Mouse (Mus musculus) forebrain, embryonic 14.5 days (tissue): ENCODE data around the gene Olfr735. TPM values are rescaled to one million over a fixed set of nuclear protein-coding genes. Genes with fewer than 3 reads are reported as not detected.

Experiments used
- polyA plus RNA-seq: library from polyadenylated mRNA; unstranded; fragments of >200 nt; fragmentation: Nextera tagmentation; extraction: Ambion mirVana; gene quantifications from 2 replicates; pipeline ENCODE4 v1.2.1, GENCODE M21; 2014

Gene Olfr735
- polyA plus RNA-seq, 1 experiment from 2014 or later: not detected

Other genes starting within 250 kb of the Olfr735 start
- not detected in 2 replicates for gene Olfr727, start 225.7 kb downstream of the Olfr735 start, polyA plus RNA-seq
- gene Olfr728, start 206.2 kb downstream of the Olfr735 start, polyA plus RNA-seq: not detected in 2 replicates
- gene Olfr729, start 196.0 kb downstream of the Olfr735 start, polyA plus RNA-seq: not detected in 2 replicates
- gene Olfr730, start 160.7 kb downstream of the Olfr735 start, polyA plus RNA-seq: not detected in 2 replicates
- not detected in 2 replicates for gene Olfr731, start 107.0 kb downstream of the Olfr735 start, polyA plus RNA-seq
- not detected in 2 replicates for gene Olfr732, start 64.7 kb downstream of the Olfr735 start, polyA plus RNA-seq
- gene Olfr733, start 47.4 kb downstream of the Olfr735 start, polyA plus RNA-seq: not detected in 2 replicates
- gene Olfr734, start 22.1 kb downstream of the Olfr735 start, polyA plus RNA-seq: not detected in 2 replicates
- gene Tlr11, start 9.0 kb upstream of the Olfr735 start, polyA plus RNA-seq: not detected in 2 replicates
- not detected in 2 replicates for gene Olfr736, start 32.3 kb upstream of the Olfr735 start, polyA plus RNA-seq
- not detected in 2 replicates for gene Olfr738, start 58.7 kb upstream of the Olfr735 start, polyA plus RNA-seq
- gene Olfr739, start 69.8 kb upstream of the Olfr735 start, polyA plus RNA-seq: not detected in 2 replicates
- gene Olfr740, start 96.7 kb upstream of the Olfr735 start, polyA plus RNA-seq: not detected in 2 replicates
- gene Olfr741, start 123.9 kb upstream of the Olfr735 start, polyA plus RNA-seq: not detected in 2 replicates
- not detected in 2 replicates for gene Olfr742, start 154.7 kb upstream of the Olfr735 start, polyA plus RNA-seq
- gene Olfr743, start 173.0 kb upstream of the Olfr735 start, polyA plus RNA-seq: not detected in 2 replicates